Mouse (Mus musculus) thymus, adult 2 months (tissue): ENCODE measurements around the gene Fnbp1l. TPM values are rescaled to one million over a fixed set of nuclear protein-coding genes. Genes with fewer than 3 reads are reported as not detected.

Experiments
- DNase-seq: peaks from one replicate; pipeline ENCODE4 v3.0.0; 2021
- H3K27ac ChIP-seq: fragments of 200-500 bp; 2 replicates; pipeline ENCODE4 v1.5.1; 2012; ENCODE audit warnings: low read length, control low read depth; ENCODE audit not compliant: control insufficient read depth, insufficient read depth
- H3K27me3 ChIP-seq: fragments of 200-500 bp; 2 replicates; pipeline ENCODE4 v1.6.1; 2012; ENCODE audit warnings: mild to moderate bottlenecking, low read length, moderate library complexity, mixed read lengths; ENCODE audit not compliant: control insufficient read depth, insufficient read depth
- H3K36me3 ChIP-seq: fragments of 200-500 bp; 2 replicates; pipeline ENCODE4 v1.6.1; 2012; ENCODE audit warnings: mild to moderate bottlenecking, low read length, moderate library complexity; ENCODE audit not compliant: control insufficient read depth, insufficient read depth
- H3K4me1 ChIP-seq: fragments of 200-500 bp; replicated peaks from 2 replicates; pipeline ENCODE4 v1.6.1; 2012; ENCODE audit warnings: low read length; ENCODE audit not compliant: control insufficient read depth, insufficient read depth
- H3K4me3 ChIP-seq: fragments of 200-500 bp; 2 replicates; pipeline ENCODE4 v1.5.1; 2012; ENCODE audit warnings: mild to moderate bottlenecking, low read length, control low read depth, moderate library complexity; ENCODE audit not compliant: control insufficient read depth, insufficient read depth
- CTCF ChIP-seq: fragments of 200-500 bp; IDR thresholded peaks from 2 replicates; pipeline ENCODE4 v1.5.1; 2012; ENCODE audit warnings: mild to moderate bottlenecking, control low read depth, low read length, moderate library complexity, borderline replicate concordance; ENCODE audit not compliant: control insufficient read depth, poor library complexity, insufficient read depth; ENCODE audit errors: extremely low read depth
- POLR2A ChIP-seq: fragments of 200-500 bp; IDR thresholded peaks from 2 replicates; pipeline ENCODE4 v1.6.1; 2012; ENCODE audit warnings: mild to moderate bottlenecking, low read length, control low read depth, moderate library complexity; ENCODE audit not compliant: control insufficient read depth, poor library complexity, insufficient read depth; ENCODE audit errors: extremely low read depth
- WGBS: fragments of 180-500 bp; shearing (Covaris S2); methylation state at CpG from one replicate; pipeline ENCODE4 v1.1.7; 2018; 5-methylcytosine and 5-hydroxymethylcytosine counted together
- polyA plus RNA-seq: library from polyadenylated mRNA; depleted of rRNA; stranded (reverse); fragments of >200 nt; gene quantifications from 2 replicates; pipeline ENCODE4 v1.2.3, GENCODE M21; 2012

Gene Fnbp1l
- polyA plus RNA-seq, 1 experiment: 6.4 TPM

DNA sequence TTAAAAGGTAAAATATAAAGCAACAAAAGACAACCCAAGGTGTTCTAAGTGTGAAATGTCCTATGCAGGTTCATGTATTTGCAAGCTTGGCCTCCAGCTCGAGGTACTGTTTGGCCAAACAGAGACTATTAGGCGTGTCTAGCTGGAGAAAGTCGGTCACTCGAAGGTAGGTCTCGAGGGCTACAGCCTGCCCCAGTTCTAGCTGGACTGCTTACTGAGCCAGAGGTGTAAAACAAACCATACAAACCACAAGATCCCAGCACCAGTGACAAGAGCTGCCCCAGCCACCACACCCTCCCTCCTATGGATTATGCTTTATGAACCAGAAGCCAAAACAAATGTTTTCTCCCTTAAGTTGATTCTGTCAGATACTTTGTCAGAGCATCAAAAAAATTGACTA, 7.8 kb downstream of the Fnbp1l start:
- 80% methylated on average over 5 of the region's 5 CpGs for WGBS
- no peak overlapping the region for H3K27ac ChIP-seq
- H3K4me1 ChIP-seq: no peaks in the 10 kb centered on the region
- H3K27me3 ChIP-seq: no peaks in the 10 kb centered on the region
- H3K36me3 ChIP-seq: no peaks in the 10 kb centered on the region
- no peak for DNase-seq
- TF ChIP-seq CTCF: no peak
- H3K4me3 ChIP-seq: no peak overlapping the region

DNA sequence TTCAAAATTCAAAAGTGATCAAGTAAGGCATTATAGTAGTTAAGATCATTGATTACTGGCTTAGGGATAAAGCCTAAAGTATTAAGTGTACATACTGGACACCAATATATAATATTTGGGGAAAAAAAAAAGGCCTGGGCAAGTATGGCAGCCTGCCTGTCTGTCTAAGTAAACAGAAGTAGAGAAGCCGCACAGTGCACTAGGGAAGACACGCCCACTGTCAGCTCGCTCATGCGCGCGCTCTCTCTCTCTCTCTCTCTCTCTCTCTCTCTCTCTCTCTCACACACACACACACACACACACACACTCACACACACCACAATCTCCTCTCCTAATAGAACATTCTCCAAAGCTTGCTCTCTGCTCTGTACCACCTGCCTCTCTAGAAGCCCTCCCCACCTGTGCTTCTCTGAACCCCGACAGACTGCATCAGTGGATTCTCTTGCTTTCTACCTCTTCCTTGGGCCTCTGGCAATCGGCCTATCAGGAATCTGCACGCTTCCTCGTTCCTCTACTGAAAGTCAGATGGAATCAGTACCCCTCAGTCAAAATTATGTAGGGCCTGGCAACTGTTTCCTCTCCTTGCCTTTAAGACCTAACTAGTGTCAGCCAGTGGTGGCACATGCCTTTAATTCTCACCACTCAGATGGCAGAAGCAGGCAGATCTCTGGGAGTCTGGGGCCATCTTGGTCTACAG, 13.3 kb downstream of the Fnbp1l start:
- no peak for TF ChIP-seq POLR2A
- no peak for TF ChIP-seq CTCF
- Histone ChIP-seq H3K27me3 (no peaks in the 10 kb centered on the region), H3K36me3 (no peaks in the 10 kb centered on the region), H3K27ac (no peak overlapping the region), H3K4me1 (no peaks in the 10 kb centered on the region), H3K4me3 (no peak overlapping the region)
- 83% methylated on average over 10 of the region's 10 CpGs for WGBS
- no peak for DNase-seq

DNA sequence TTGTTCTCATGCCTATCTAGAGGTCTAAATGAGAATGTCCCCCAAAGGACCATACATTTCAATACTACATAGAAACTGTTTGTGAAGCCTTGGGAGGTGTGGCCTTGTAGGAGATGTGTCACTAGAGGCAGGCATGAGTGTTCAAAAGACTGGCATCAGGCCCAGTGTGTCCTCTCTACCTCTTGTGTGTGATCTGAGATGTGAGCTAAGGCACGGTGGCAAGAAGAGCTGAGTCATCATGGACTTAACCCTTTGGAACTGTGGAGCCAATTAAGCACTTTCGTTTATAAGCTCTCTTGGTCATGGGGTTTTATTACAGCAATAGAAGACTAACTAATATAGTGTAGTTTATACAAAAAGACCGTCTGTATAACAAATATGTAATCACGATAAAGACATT, 16.3 kb downstream of the Fnbp1l start:
- H3K4me3 ChIP-seq: no peak overlapping the region
- TF ChIP-seq CTCF (no peak), POLR2A (no peak)
- H3K27me3 ChIP-seq: no peaks in the 10 kb centered on the region
- no peak overlapping the region for H3K27ac ChIP-seq
- no peak for DNase-seq
- WGBS: 83% methylated on average over 4 of the region's 4 CpGs
- H3K36me3 ChIP-seq: no peaks in the 10 kb centered on the region
- no peaks in the 10 kb centered on the region for H3K4me1 ChIP-seq

DNA sequence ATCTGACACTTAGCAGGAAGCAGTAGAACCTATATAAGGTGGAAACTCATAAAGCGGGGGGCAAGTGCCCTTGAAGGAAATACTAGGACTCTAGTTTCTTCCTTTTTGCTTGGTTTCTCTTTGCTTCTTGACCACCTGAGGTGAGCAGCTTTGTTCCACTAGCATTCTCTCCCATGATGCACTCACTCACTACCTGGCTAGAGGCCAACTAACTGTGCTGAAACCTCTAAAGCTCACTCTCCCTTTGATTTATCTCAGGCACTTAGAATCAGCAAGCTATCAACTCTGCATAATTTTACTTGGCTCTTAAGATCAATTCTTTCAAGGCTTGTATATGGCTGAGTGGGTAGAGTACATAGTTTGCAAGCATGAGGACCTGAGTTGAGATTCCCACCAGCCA, 17.1 kb downstream of the Fnbp1l start:
- H3K27me3 ChIP-seq: no peaks in the 10 kb centered on the region
- WGBS: 93% methylated on average over 1 of the region's 1 CpGs
- H3K36me3 ChIP-seq: no peaks in the 10 kb centered on the region
- no peak for DNase-seq
- H3K4me1 ChIP-seq: no peaks in the 10 kb centered on the region
- TF ChIP-seq POLR2A: no peak
- TF ChIP-seq CTCF: no peak
- no peak overlapping the region for H3K4me3 ChIP-seq
- H3K27ac ChIP-seq: no peak overlapping the region

DNA sequence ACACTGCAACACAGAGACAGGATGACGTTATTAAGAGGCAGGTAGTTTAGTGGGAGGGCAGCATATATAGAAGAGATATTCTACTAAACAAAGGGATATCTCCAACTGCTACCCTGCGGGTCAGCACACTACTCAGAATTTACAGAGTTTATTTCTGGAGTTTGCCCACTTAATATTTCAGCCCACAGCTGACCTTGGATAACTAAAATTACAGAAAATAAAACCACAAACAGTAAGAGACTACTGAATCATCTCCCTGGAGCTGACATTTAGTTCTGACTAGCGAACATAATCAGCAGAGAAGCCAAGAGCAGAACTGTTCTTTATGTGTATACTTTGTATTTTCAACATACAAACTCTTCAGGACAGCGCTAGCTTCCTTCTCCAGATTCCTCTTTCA, 20.2 kb downstream of the Fnbp1l start:
- Histone ChIP-seq H3K4me1 (no peaks in the 10 kb centered on the region), H3K4me3 (no peak overlapping the region), H3K36me3 (no peaks in the 10 kb centered on the region), H3K27ac (no peak overlapping the region), H3K27me3 (no peaks in the 10 kb centered on the region)
- TF ChIP-seq POLR2A (no peak), CTCF (no peak)
- no peak for DNase-seq
- 90% methylated on average over 4 of the region's 4 CpGs for WGBS

DNA sequence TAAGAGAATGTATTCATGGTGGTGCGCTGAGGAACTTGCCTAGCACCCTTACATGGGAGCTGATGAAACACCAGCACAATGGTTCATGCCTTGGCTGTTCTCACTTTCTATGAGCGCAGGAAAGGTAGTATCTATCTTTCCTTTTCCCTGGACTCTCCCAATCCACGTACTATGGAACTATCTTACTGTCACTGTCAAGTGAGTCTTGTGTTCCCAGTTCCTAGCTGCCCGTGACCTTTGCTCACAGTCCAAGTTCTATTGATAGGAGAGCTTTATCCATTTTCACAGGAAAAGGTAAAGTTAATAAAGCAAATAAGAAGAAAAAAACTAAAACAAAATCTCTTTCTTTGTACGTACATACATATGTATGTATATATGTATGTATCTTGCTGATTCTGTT, 28.7 kb downstream of the Fnbp1l start:
- 94% methylated on average over 5 of the region's 5 CpGs for WGBS
- Histone ChIP-seq H3K4me3 (no peak overlapping the region), H3K36me3 (no peaks in the 10 kb centered on the region), H3K27ac (no peak overlapping the region), H3K27me3 (no peaks in the 10 kb centered on the region), H3K4me1 (no peaks in the 10 kb centered on the region)
- TF ChIP-seq CTCF (no peak), POLR2A (no peak)
- DNase-seq: no peak

DNA sequence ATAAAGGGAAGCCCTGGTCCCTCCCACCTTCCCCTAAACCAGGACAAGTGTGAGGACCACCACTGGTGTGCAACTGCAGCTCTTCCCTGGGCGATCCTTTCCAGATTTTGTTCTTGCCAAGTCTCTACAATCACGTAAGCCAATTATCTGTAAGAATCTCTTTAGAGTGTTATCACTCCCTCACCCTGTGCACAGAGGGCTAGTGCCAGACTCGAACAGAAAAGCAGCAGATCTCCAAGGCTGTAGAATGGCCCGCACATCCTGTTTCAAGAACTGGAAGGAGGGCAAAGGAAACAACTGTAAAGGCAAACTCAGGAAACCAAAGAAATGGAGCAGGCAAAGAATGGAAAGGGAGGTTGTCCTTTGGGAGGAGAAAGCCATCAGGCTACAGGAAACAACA, 29.2 kb downstream of the Fnbp1l start:
- no peak overlapping the region for H3K27ac ChIP-seq
- no peaks in the 10 kb centered on the region for H3K27me3 ChIP-seq
- no peaks in the 10 kb centered on the region for H3K4me1 ChIP-seq
- TF ChIP-seq POLR2A (no peak), CTCF (no peak)
- no peak for DNase-seq
- no peaks in the 10 kb centered on the region for H3K36me3 ChIP-seq
- 87% methylated on average over 4 of the region's 4 CpGs for WGBS
- H3K4me3 ChIP-seq: no peak overlapping the region
